Mouse (Mus musculus) cerebellum, adult 11-12 months (tissue): ENCODE data around the gene Dph1.
"Not testable (repeated sequence)": the region's sequence is repeated elsewhere in the genome, so short reads cannot be mapped to it uniquely, and the experiment has no call there.

Source experiments
- DNase-seq: peaks from one replicate; pipeline ENCODE4 v3.0.0; 2022

Dph1 gene

GRCm38 (mm10) chr11:75201721-75202120 lies 10.7 kb upstream of the Dph1 start:
- DNase-seq, result peak; percentile 45

GRCm38 (mm10) chr11:75200935-75201334 lies 9.9 kb upstream of the Dph1 start:
- DNase-seq, result peak; percentile 69

- DNase-seq, result no peak
Measured at GRCm38 (mm10) chr11:75199951-75200350, 8.9 kb upstream of the Dph1 start.

- DNase-seq, result peak; percentile 87
Measured at GRCm38 (mm10) chr11:75198792-75199191, 7.8 kb upstream of the Dph1 start.

- DNase-seq, result no peak
Measured at GRCm38 (mm10) chr11:75197956-75198355, 6.9 kb upstream of the Dph1 start.

- DNase-seq, result peak; percentile 68
Measured at GRCm38 (mm10) chr11:75196131-75196530, 5.1 kb upstream of the Dph1 start.

- DNase-seq, result peak; percentile 87
Measured at GRCm38 (mm10) chr11:75194850-75195461, 3.9 kb upstream of the Dph1 start.

- peak; percentile 69 for DNase-seq
Measured at GRCm38 (mm10) chr11:75194121-75194849, 3.2 kb upstream of the Dph1 start.

GRCm38 (mm10) chr11:75193256-75194071 lies 2.4 kb upstream of the Dph1 start, which contains the start of gene Rtn4rl1:
Gene Rtn4rl1 (plus strand): TSS chr11:75193783.
- DNase-seq, result peak; percentile 85

- peak; percentile 89 for DNase-seq
Measured at GRCm38 (mm10) chr11:75192336-75193214, 1.5 kb upstream of the Dph1 start.

GRCm38 (mm10) chr11:75191841-75192240 lies 800 bp upstream of the Dph1 start:
- DNase-seq, result peak; percentile 64

GRCm38 (mm10) chr11:75190371-75190724 lies 693 bp downstream of the Dph1 start:
- DNase-seq, result peak; percentile 84

- DNase-seq, result peak; percentile 44
Measured at GRCm38 (mm10) chr11:75189713-75190370, 1.2 kb downstream of the Dph1 start.

GRCm38 (mm10) chr11:75184986-75185385 lies 6.1 kb downstream of the Dph1 start:
- no peak for DNase-seq

- no peak for DNase-seq
Measured at GRCm38 (mm10) chr11:75184573-75184972, 6.5 kb downstream of the Dph1 start.

GRCm38 (mm10) chr11:75183917-75184570 lies 7.0 kb downstream of the Dph1 start:
- DNase-seq, result no peak

GRCm38 (mm10) chr11:75178672-75179208 lies 12.3 kb downstream of the Dph1 start, which contains the start of gene Ovca2:
Gene Ovca2 (minus strand): TSS chr11:75178835.
- DNase-seq, result peak; percentile 89

- DNase-seq, result peak; percentile 39
Measured at GRCm38 (mm10) chr11:75178011-75178410, 13.0 kb downstream of the Dph1 start.

GRCm38 (mm10) chr11:75174574-75174973 lies 16.5 kb downstream of the Dph1 start:
- not testable (repeated sequence) for DNase-seq

- DNase-seq, result no peak
Measured at GRCm38 (mm10) chr11:75173799-75174165, 17.3 kb downstream of the Dph1 start.
